ENCODE assay signal across 8 mouse cellular contexts in genomic region chr1:86154133-86154823, GRCm38 (mm10). TPM values are rescaled to one million over a fixed set of nuclear protein-coding genes. Genes with fewer than 3 reads are reported as not detected.
DNase-seq lines count a peak whose midpoint lies in the region; ATAC-seq and TF ChIP-seq lines count a peak whose summit lies in the region.

Armc9 (plus strand) TSS chr1:86154780.

- H3K79me2 ChIP-seq in CH12.LX (replicated peaks; ENCODE audit: control insufficient read depth, extremely low read depth, insufficient read depth, poor library complexity, severe bottlenecking): no peaks in the 10 kb centered on the region

- H3K27me3 ChIP-seq in CH12.LX (replicated peaks): no peaks in the 10 kb centered on the region
- H3K27me3 ChIP-seq in forebrain, embryonic 12.5 days: no peaks in the 10 kb centered on the region
- no peaks in the 10 kb centered on the region for H3K27me3 ChIP-seq in heart, postnatal 0 days (ENCODE audit: control insufficient read depth, insufficient read depth, low read length)
- no peaks in the 10 kb centered on the region for H3K27me3 ChIP-seq in liver, embryonic 16.5 days (ENCODE audit: control insufficient read depth, insufficient read depth, low read depth, low read length)
- H3K27me3 ChIP-seq in neural tube, embryonic 13.5 days: no peaks in the 10 kb centered on the region
- no peaks in the 10 kb centered on the region for H3K27me3 ChIP-seq in testis, adult 2 months (ENCODE audit: control insufficient read depth, insufficient read depth, low read length)

- TF ChIP-seq POLR2A in CH12.LX (IDR thresholded peaks at IDR 0.05; ENCODE audit: low read depth, low read length): peak; percentile 98
- peak; percentile 98; the same call in 1 of the 2 replicates for TF ChIP-seq POLR2A in testis, adult 2 months (IDR thresholded peaks at IDR 0.05; ENCODE audit: control insufficient read depth, low read depth, low read length)

- TF ChIP-seq EP300 in CH12.LX (IDR thresholded peaks at IDR 0.05; ENCODE audit: low read length): no peak
- TF ChIP-seq EP300 in heart, postnatal 0 days (IDR thresholded peaks at IDR 0.05; ENCODE audit: low read depth): no peak

- peak within 1 kb of the TSS; percentile 57 for H3K4me2 ChIP-seq in CH12.LX (ENCODE audit: insufficient read depth, low read depth, poor library complexity, severe bottlenecking)
- H3K4me2 ChIP-seq in forebrain, embryonic 12.5 days: peak within 1 kb of the TSS; percentile 83
- H3K4me2 ChIP-seq in heart, postnatal 0 days (ENCODE audit: low read depth, low read length): peak within 1 kb of the TSS; percentile 97
- H3K4me2 ChIP-seq in liver, embryonic 16.5 days (ENCODE audit: low read depth, low read length): peak within 1 kb of the TSS; percentile 83
- peak within 1 kb of the TSS; percentile 70 for H3K4me2 ChIP-seq in neural tube, embryonic 13.5 days

- H3K36me3 ChIP-seq in CH12.LX (replicated peaks in 1 of 2; ENCODE audit: control insufficient read depth in 1 of 2, insufficient read depth in 1 of 2, low read length in 1 of 2): peaks cover 2 to 21% of the 10 kb centered on the region in 2 experiments
- no peaks in the 10 kb centered on the region for H3K36me3 ChIP-seq in forebrain, embryonic 12.5 days (replicated peaks)
- H3K36me3 ChIP-seq in heart, postnatal 0 days (replicated peaks; ENCODE audit: control insufficient read depth, insufficient read depth, low read length): 0 out of 2 replicates have a peak, but pooled peaks cover 5% of the 10 kb centered on the region
- H3K36me3 ChIP-seq in liver, embryonic 16.5 days (ENCODE audit: control insufficient read depth, insufficient read depth): no peaks in the 10 kb centered on the region
- H3K36me3 ChIP-seq in neural tube, embryonic 13.5 days: peaks cover 25% of the 10 kb centered on the region
- peaks cover 1% of the 10 kb centered on the region; the same call in 1 of the 2 replicates for H3K36me3 ChIP-seq in testis, adult 2 months (ENCODE audit: control insufficient read depth, insufficient read depth, low read length)

- peak within 1 kb of the TSS; percentile 87 for H3K9ac ChIP-seq in CH12.LX (ENCODE audit: insufficient read depth, low read depth)
- peak within 1 kb of the TSS; percentile 80 for H3K9ac ChIP-seq in forebrain, embryonic 12.5 days
- H3K9ac ChIP-seq in heart, postnatal 0 days (replicated peaks; ENCODE audit: low read depth, low read length): peak within 1 kb of the TSS; percentile 68
- H3K9ac ChIP-seq in liver, embryonic 16.5 days (ENCODE audit: low read depth, low read length): peak within 1 kb of the TSS; percentile 64
- peak within 1 kb of the TSS; percentile 90 for H3K9ac ChIP-seq in neural tube, embryonic 13.5 days

- H3K4me3 ChIP-seq in CH12.LX (replicated peaks in 1 of 3; ENCODE audit: low read depth in 2 of 3, low read length in 2 of 3, poor library complexity in 1 of 3): peak within 1 kb of the TSS; percentile 76 to 87 (median 78)
- peak within 1 kb of the TSS; percentile 80 for H3K4me3 ChIP-seq in forebrain, embryonic 12.5 days (replicated peaks)
- peak within 1 kb of the TSS; percentile 85 for H3K4me3 ChIP-seq in heart, postnatal 0 days (ENCODE audit: low read depth, low read length)
- H3K4me3 ChIP-seq in liver, embryonic 16.5 days (ENCODE audit: low read depth, low read length): peak within 1 kb of the TSS; percentile 82
- peak within 1 kb of the TSS; percentile 86 for H3K4me3 ChIP-seq in neural tube, embryonic 13.5 days
- H3K4me3 ChIP-seq in testis, adult 2 months (ENCODE audit: control insufficient read depth, low read depth, low read length): peak within 1 kb of the TSS; percentile 86

- in situ Hi-C loops in CH12.LX (cut with MboI; ENCODE audit: low pct_ligation_motif_present, low pct_unique_long_range_greater_than_20kb, low sequenced_read_pairs): no loop called here

- dilution Hi-C loops in CH12.LX (cut with MboI; ENCODE audit: extremely low pct_ligation_motif_present, extremely low pct_unique_long_range_greater_than_20kb, low sequenced_read_pairs): no loop called here

- TF ChIP-seq CTCF in CH12.LX (conservative IDR thresholded peaks at IDR 0.05 in 1 of 2, IDR thresholded peaks at IDR 0.05 in 1 of 2; ENCODE audit: low read depth in 2 of 2, low read length in 2 of 2): no peak
- no peak for TF ChIP-seq CTCF in heart, postnatal 0 days (IDR thresholded peaks at IDR 0.05; ENCODE audit: low read depth)
- TF ChIP-seq CTCF in testis, adult 2 months (IDR thresholded peaks at IDR 0.05; ENCODE audit: control insufficient read depth, insufficient read depth, insufficient replicate concordance, low read depth, low read length): no peak

- H3K9me3 ChIP-seq in CH12.LX (replicated peaks; ENCODE audit: low read length): no peaks in the 10 kb centered on the region
- H3K9me3 ChIP-seq in forebrain, embryonic 12.5 days: no peaks in the 10 kb centered on the region
- no peaks in the 10 kb centered on the region for H3K9me3 ChIP-seq in heart, postnatal 0 days (replicated peaks; ENCODE audit: control insufficient read depth, low read length)
- H3K9me3 ChIP-seq in liver, embryonic 16.5 days (replicated peaks; ENCODE audit: control insufficient read depth, low read length): no peaks in the 10 kb centered on the region
- no peaks in the 10 kb centered on the region for H3K9me3 ChIP-seq in neural tube, embryonic 13.5 days

- 3% methylated on average over 40 of the region's 40 CpGs for WGBS in forebrain, embryonic 12.5 days
- 3% methylated on average over 40 of the region's 40 CpGs for WGBS in heart, postnatal 0 days
- 2% methylated on average over 40 of the region's 40 CpGs for WGBS in liver, embryonic 16.5 days (ENCODE audit: insufficient replicate concordance)
- WGBS in neural tube, embryonic 13.5 days: 5% methylated on average over 40 of the region's 40 CpGs

- TF ChIP-seq RAD21 in CH12.LX (IDR thresholded peaks at IDR 0.05; ENCODE audit: low read depth, low read length): no peak

- ATAC-seq in forebrain, embryonic 12.5 days (ENCODE audit: low FRiP score): peak; percentile 100
- peak; percentile 99 for ATAC-seq in heart, postnatal 0 days (ENCODE audit: insufficient read depth, low read depth)
- ATAC-seq in liver, embryonic 16.5 days (ENCODE audit: low read depth): peak; percentile 100
- peak; percentile 100 for ATAC-seq in neural tube, embryonic 13.5 days (ENCODE audit: low read depth)

- peak; percentile 98 for DNase-seq in CH12.LX (ENCODE audit: extremely low read depth)
- peak; percentile 98 for DNase-seq in c-Kit-positive CD71-positive TER-119-negative erythroid progenitor cells, embryonic 14.5 days (ENCODE audit: low read depth)
- peak; percentile 98 for DNase-seq in heart, postnatal 0 days (ENCODE audit: low spot score)
- peak; percentile 96 to 97 for DNase-seq in kidney, postnatal 4 days

- peaks cover 8 to 52% of the 10 kb centered on the region in 2 experiments; a peak in 3 of 4 replicates for H3K4me1 ChIP-seq in CH12.LX (ENCODE audit: control insufficient read depth in 1 of 2, insufficient read depth in 2 of 2)
- H3K4me1 ChIP-seq in forebrain, embryonic 12.5 days: peaks cover 19% of the 10 kb centered on the region
- peaks cover 5% of the 10 kb centered on the region; the same call in 1 of the 2 replicates for H3K4me1 ChIP-seq in heart, postnatal 0 days (ENCODE audit: control insufficient read depth, insufficient read depth)
- peaks cover 24% of the 10 kb centered on the region for H3K4me1 ChIP-seq in liver, embryonic 16.5 days (ENCODE audit: control insufficient read depth, low read depth, low read length)
- H3K4me1 ChIP-seq in neural tube, embryonic 13.5 days (replicated peaks): peaks cover 23% of the 10 kb centered on the region
- peaks cover 7% of the 10 kb centered on the region for H3K4me1 ChIP-seq in testis, adult 2 months (ENCODE audit: control insufficient read depth, insufficient read depth, low read length)

- H3K27ac ChIP-seq in CH12.LX (ENCODE audit: insufficient read depth, low read depth): peak within 1 kb of the TSS; percentile 72; the same call in 1 of the 2 replicates
- peak within 1 kb of the TSS; percentile 67 for H3K27ac ChIP-seq in forebrain, embryonic 12.5 days
- H3K27ac ChIP-seq in heart, postnatal 0 days (ENCODE audit: low read depth): peak within 1 kb of the TSS; percentile 90
- peak within 1 kb of the TSS; percentile 94 for H3K27ac ChIP-seq in liver, embryonic 16.5 days (ENCODE audit: low read length)
- H3K27ac ChIP-seq in neural tube, embryonic 13.5 days (replicated peaks): peak within 1 kb of the TSS; percentile 84
- H3K27ac ChIP-seq in testis, adult 2 months (ENCODE audit: control insufficient read depth, insufficient read depth, low read depth, low read length): peak within 1 kb of the TSS; percentile 82

TF ChIP-seq in CH12.LX, 34 proteins besides CTCF, POLR2A, EP300 and RAD21 (continues in another document):
- TF ChIP-seq ZKSCAN1 (IDR thresholded peaks at IDR 0.05; ENCODE audit: borderline replicate concordance, low read depth, low read length): no peak
- TF ChIP-seq NRF1 (IDR thresholded peaks at IDR 0.05; ENCODE audit: low read depth, low read length): no peak
- peak; percentile 96 for TF ChIP-seq NELFE (IDR thresholded peaks at IDR 0.05; ENCODE audit: low read depth, low read length)
- TF ChIP-seq TCF12 (IDR thresholded peaks at IDR 0.05; ENCODE audit: low read depth, low read length): peak; percentile 85
- TF ChIP-seq SMC3 (IDR thresholded peaks at IDR 0.05; ENCODE audit: low read depth, low read length): no peak
- no peak for TF ChIP-seq GABPA (IDR thresholded peaks at IDR 0.05; ENCODE audit: insufficient replicate concordance, low read depth, low read length)
- TF ChIP-seq TBP (conservative IDR thresholded peaks at IDR 0.05; ENCODE audit: low read depth, low read length): peak; percentile 96
- no peak for TF ChIP-seq ETS1 (conservative IDR thresholded peaks at IDR 0.05; ENCODE audit: low read depth, low read length)
- TF ChIP-seq CHD2 (IDR thresholded peaks at IDR 0.05; ENCODE audit: low read length): no peak
- TF ChIP-seq RCOR1 (conservative IDR thresholded peaks at IDR 0.05; ENCODE audit: low read depth, low read length): no peak
- TF ChIP-seq IRF4 (IDR thresholded peaks at IDR 0.05; ENCODE audit: low read depth, low read length): no peak
- TF ChIP-seq MYC (IDR thresholded peaks at IDR 0.05; ENCODE audit: low read depth, low read length): peak; percentile 70
- TF ChIP-seq ZMIZ1 (IDR thresholded peaks at IDR 0.05; ENCODE audit: low read depth, low read length): peak; percentile 79; the same call in 1 of the 2 replicates

RNA-seq across cellular contexts. Expression of gene Armc9, which starts in this region (rescaled TPM):
- total RNA-seq in CH12.LX (2012; rRNA removed) (8.4 and 10.9 TPM in 2 replicates), CH12.LX (2014; rRNA removed) (14.3 and 15.5 TPM in 2 replicates)
- polyA plus RNA-seq in CH12.LX (2012; ENCODE audit: insufficient read length, low read depth): 15.1 and 15.2 TPM in 2 replicates
- 36.8 and 38.6 TPM in 2 replicates for polyA plus RNA-seq in forebrain, embryonic 12.5 days (2016; fragmentation: Nextera tagmentation; extraction: Ambion mirVana)
- total RNA-seq in heart, postnatal 0 days (2014; rRNA removed; ENCODE audit: low replicate concordance): 1.5 and 2.7 TPM in 2 replicates
- polyA plus RNA-seq in heart, postnatal 0 days (2015; fragmentation: Nextera tagmentation; extraction: Ambion mirVana): 5.1 and 5.9 TPM in 2 replicates
- 8.4 and 10.6 TPM in 2 replicates for polyA plus RNA-seq in liver, embryonic 16.5 days (2015; fragmentation: Nextera tagmentation; extraction: Ambion mirVana)
- polyA plus RNA-seq in neural tube, embryonic 13.5 days (2015; fragmentation: Nextera tagmentation; extraction: Ambion mirVana): 28.9 and 32.9 TPM in 2 replicates
- polyA plus RNA-seq in testis, adult 2 months (2012; rRNA removed): 36.5 and 38.2 TPM in 2 replicates

Comparison
In these comparisons a context has a peak if more than half of its experiments do, and no peak if none do; other contexts are left out.
1. Peak in every context shown above with its lines: DNase-seq, ATAC-seq, H3K4me3 ChIP-seq and H3K27ac ChIP-seq.